Mouse (Mus musculus): ENCODE measurements at regions not wholly inside any gene's neighbourhood (a gene's known extent, or its start where the extent isn't known, plus 50 kb on each side); places are given as distances from the start of the nearest gene placed in this dataset.

- TF ChIP-seq POLR2A (IDR thresholded peaks at IDR 0.05; ENCODE audit: low read depth, low read length) (no peak), CTCF (conservative IDR thresholded peaks at IDR 0.05; ENCODE audit: insufficient read depth, insufficient read length, low read depth, low read length) (no peak)
Observed at GRCm38 (mm10) chr2:131635791-131636190, 73.7 kb upstream of the Adra1d start.
